ENCODE assay signal across 8 mouse cellular contexts in the genomic region with DNA sequence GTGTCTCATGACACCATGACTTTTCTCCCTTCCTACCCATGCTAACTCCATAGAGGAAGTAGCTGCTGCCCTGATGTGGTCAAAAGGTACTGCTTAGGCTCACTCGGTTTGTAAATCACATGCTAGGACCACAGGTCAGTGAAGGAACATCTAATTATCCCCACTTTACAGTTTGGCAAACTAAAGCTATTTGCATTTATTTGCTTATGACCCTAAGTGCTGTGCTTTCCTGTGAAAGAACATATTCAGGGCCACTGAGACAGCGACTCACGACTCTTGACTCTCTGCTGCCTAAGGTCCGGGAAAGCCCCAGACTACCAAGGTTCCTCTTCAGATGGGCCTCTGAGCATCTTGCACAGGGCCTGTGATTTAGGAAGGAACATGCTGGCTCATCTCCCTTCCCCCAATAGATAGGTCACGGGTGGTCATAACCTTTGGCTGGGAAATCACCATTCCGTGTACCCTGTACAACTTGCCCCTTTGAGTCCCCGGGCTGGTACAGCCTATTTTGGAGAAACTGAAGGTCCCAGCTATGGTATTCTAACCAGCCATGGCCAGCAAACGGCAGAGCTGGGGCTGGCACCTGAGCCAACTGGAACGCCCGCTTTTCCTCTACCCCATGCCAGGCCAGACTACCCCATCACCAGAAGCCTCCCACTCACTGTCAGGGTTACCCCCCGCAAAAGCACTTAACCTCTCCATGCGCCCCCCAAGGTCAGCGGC. TPM values are rescaled to one million over a fixed set of nuclear protein-coding genes. Genes with fewer than 3 reads are reported as not detected.
DNase-seq lines count a peak whose midpoint lies in the region; ATAC-seq and TF ChIP-seq lines count a peak whose summit lies in the region.

No protein-coding gene starts in this region.

- ATAC-seq in heart, postnatal 0 days (ENCODE audit: insufficient read depth, low read depth), result no peak
- no peak for ATAC-seq in limb, embryonic 14.5 days (ENCODE audit: low FRiP score, low read depth)
- no peak; the same call in 1 of the 2 replicates for ATAC-seq in neural tube, embryonic 12.5 days (ENCODE audit: low FRiP score, low read depth)

- H3K9ac ChIP-seq in heart, postnatal 0 days (replicated peaks; ENCODE audit: low read depth, low read length), result peak overlapping the region; percentile 72
- peak overlapping the region; percentile 84 for H3K9ac ChIP-seq in limb, embryonic 14.5 days (ENCODE audit: low read depth, low read length, severe bottlenecking)
- H3K9ac ChIP-seq in neural tube, embryonic 12.5 days, result peak overlapping the region; percentile 87

- no peak for TF ChIP-seq POLR2A in limb, embryonic 14.5 days (IDR thresholded peaks at IDR 0.05; ENCODE audit: borderline replicate concordance, extremely low read depth, insufficient read depth, insufficient read length)

- intact Hi-C loops in gastrocnemius, adult 2 months (cut with DNase I), result no loop called here

- DNase-seq in gastrocnemius, adult 2 months, result peak; percentile 53
- no peak for DNase-seq in gastrocnemius, postnatal 25 days
- peak; percentile 66 for DNase-seq in T-cell, adult 2 months (ENCODE audit: low spot score)
- peak; percentile 25 for DNase-seq in heart, postnatal 0 days (ENCODE audit: low spot score)
- DNase-seq in limb, embryonic 14.5 days (ENCODE audit: low spot score), result no peak
- no peak for DNase-seq in layer of hippocampus, postnatal 10 days (ENCODE audit: low spot score in 2 of 2)
- no peak for DNase-seq in right cerebral cortex, adult 2 months (ENCODE audit: low spot score in 2 of 2)

- H3K9me3 ChIP-seq in heart, postnatal 0 days (replicated peaks; ENCODE audit: control insufficient read depth, low read length), result no peaks in the 10 kb centered on the region
- H3K9me3 ChIP-seq in limb, embryonic 14.5 days (ENCODE audit: control insufficient read depth, low read length), result no peaks in the 10 kb centered on the region
- no peaks in the 10 kb centered on the region for H3K9me3 ChIP-seq in neural tube, embryonic 12.5 days

- peak overlapping the region; percentile 92 for H3K27ac ChIP-seq in gastrocnemius, adult 2 months
- H3K27ac ChIP-seq in heart, postnatal 0 days (ENCODE audit: low read depth), result peak overlapping the region; percentile 84
- peak overlapping the region; percentile 63 for H3K27ac ChIP-seq in limb, embryonic 14.5 days (replicated peaks; ENCODE audit: low read depth, low read length)
- 0 out of 2 replicates have a peak overlapping the region, but pooled peaks have one; percentile 67 for H3K27ac ChIP-seq in neural tube, embryonic 12.5 days

- WGBS in heart, postnatal 0 days, result 9% methylated on average over 13 of the region's 13 CpGs
- 10% methylated on average over 13 of the region's 13 CpGs for WGBS in limb, embryonic 14.5 days
- 9% methylated on average over 13 of the region's 13 CpGs for WGBS in neural tube, embryonic 12.5 days

- peak overlapping the region; percentile 87 for H3K4me3 ChIP-seq in gastrocnemius, adult 2 months
- H3K4me3 ChIP-seq in heart, postnatal 0 days (ENCODE audit: low read depth, low read length), result peak overlapping the region; percentile 64
- H3K4me3 ChIP-seq in limb, embryonic 14.5 days (replicated peaks; ENCODE audit: low read length), result peak overlapping the region; percentile 74
- peak overlapping the region; percentile 71 for H3K4me3 ChIP-seq in neural tube, embryonic 12.5 days

- H3K4me2 ChIP-seq in heart, postnatal 0 days (ENCODE audit: low read depth, low read length), result peak overlapping the region; percentile 84
- peak overlapping the region; percentile 63 for H3K4me2 ChIP-seq in limb, embryonic 14.5 days (replicated peaks; ENCODE audit: low read depth, low read length, severe bottlenecking)
- peak overlapping the region; percentile 85 for H3K4me2 ChIP-seq in neural tube, embryonic 12.5 days (replicated peaks)

- H3K36me3 ChIP-seq in heart, postnatal 0 days (replicated peaks; ENCODE audit: control insufficient read depth, insufficient read depth, low read length), result no peaks in the 10 kb centered on the region
- no peaks in the 10 kb centered on the region for H3K36me3 ChIP-seq in limb, embryonic 14.5 days (ENCODE audit: control insufficient read depth, insufficient read depth, low read length)
- no peaks in the 10 kb centered on the region for H3K36me3 ChIP-seq in neural tube, embryonic 12.5 days

- no peaks in the 10 kb centered on the region for H3K27me3 ChIP-seq in heart, postnatal 0 days (ENCODE audit: control insufficient read depth, insufficient read depth, low read length)
- H3K27me3 ChIP-seq in limb, embryonic 14.5 days (ENCODE audit: control insufficient read depth, insufficient read depth, low read length), result peaks cover 17% of the 10 kb centered on the region
- H3K27me3 ChIP-seq in neural tube, embryonic 12.5 days (replicated peaks), result peaks cover 20% of the 10 kb centered on the region

- TF ChIP-seq CTCF in gastrocnemius, adult 2 months (IDR thresholded peaks at IDR 0.05), result no peak
- TF ChIP-seq CTCF in heart, postnatal 0 days (IDR thresholded peaks at IDR 0.05; ENCODE audit: low read depth), result no peak

- TF ChIP-seq EP300 in heart, postnatal 0 days (IDR thresholded peaks at IDR 0.05; ENCODE audit: low read depth), result no peak

- H3K4me1 ChIP-seq in heart, postnatal 0 days (ENCODE audit: control insufficient read depth, insufficient read depth), result peaks cover 23% of the 10 kb centered on the region
- H3K4me1 ChIP-seq in limb, embryonic 14.5 days (ENCODE audit: control insufficient read depth, insufficient read depth, low read length), result peaks cover 23% of the 10 kb centered on the region
- H3K4me1 ChIP-seq in neural tube, embryonic 12.5 days, result peaks cover 34% of the 10 kb centered on the region

RNA-seq across cellular contexts. Expression of gene Mllt6, which starts 3.8 kb away (rescaled TPM):
- total RNA-seq in gastrocnemius, adult 2 months (2021), result 10 to 100 TPM; 41.9 to 54.7 TPM
- 10 to 100 TPM; 33.0 to 40.5 TPM for total RNA-seq in gastrocnemius, postnatal 25 days (2021)
- 45.2 and 46.1 TPM in 2 replicates for total RNA-seq in heart, postnatal 0 days (2014; rRNA removed; ENCODE audit: low replicate concordance)
- 1.6 and 1.7 TPM in 2 replicates for polyA plus RNA-seq in heart, postnatal 0 days (2015; fragmentation: Nextera tagmentation; extraction: Ambion mirVana)
- 28.6 and 36.0 TPM in 2 replicates for polyA plus RNA-seq in limb, embryonic 14.5 days (2012; rRNA removed)
- 4.9 and 6.1 TPM in 2 replicates for polyA plus RNA-seq in limb, embryonic 14.5 days (2014; fragmentation: Nextera tagmentation; extraction: Ambion mirVana)
- polyA plus RNA-seq in neural tube, embryonic 12.5 days (2016; fragmentation: Nextera tagmentation; extraction: Ambion mirVana), result 3.0 and 4.0 TPM in 2 replicates
- 10 to 100 TPM; 50.5 to 55.5 TPM for total RNA-seq in layer of hippocampus, postnatal 10 days (2021)

RNA-seq across cellular contexts. Expression of gene Cisd3, which starts 26.2 kb away (rescaled TPM):
- 100 to 1,000 TPM in 1 of 2 experiments, 10 to 100 TPM in 1; 96.2 to 111 TPM for total RNA-seq in gastrocnemius, adult 2 months (2021)
- 100 to 1,000 TPM; 109 to 113 TPM for total RNA-seq in gastrocnemius, postnatal 25 days (2021)
- 46.1 and 50.8 TPM in 2 replicates for total RNA-seq in heart, postnatal 0 days (2014; rRNA removed; ENCODE audit: low replicate concordance)
- 125 and 135 TPM in 2 replicates for polyA plus RNA-seq in heart, postnatal 0 days (2015; fragmentation: Nextera tagmentation; extraction: Ambion mirVana)
- 11.7 and 13.3 TPM in 2 replicates for polyA plus RNA-seq in limb, embryonic 14.5 days (2012; rRNA removed)
- 13.6 and 14.9 TPM in 2 replicates for polyA plus RNA-seq in limb, embryonic 14.5 days (2014; fragmentation: Nextera tagmentation; extraction: Ambion mirVana)
- polyA plus RNA-seq in neural tube, embryonic 12.5 days (2016; fragmentation: Nextera tagmentation; extraction: Ambion mirVana), result 17.8 and 25.6 TPM in 2 replicates
- 10 to 100 TPM; 34.3 to 40.1 TPM for total RNA-seq in layer of hippocampus, postnatal 10 days (2021)

RNA-seq across cellular contexts. Expression of gene Epop, which starts 29.9 kb away (rescaled TPM):
- 1 to 10 TPM in 1 of 2 experiments, under 1 TPM in 1; 0.98 to 1.5 TPM for total RNA-seq in gastrocnemius, adult 2 months (2021)
- total RNA-seq in gastrocnemius, postnatal 25 days (2021), result 1 to 10 TPM; 1.2 to 1.6 TPM
- 3.6 and 6.0 TPM in 2 replicates for total RNA-seq in heart, postnatal 0 days (2014; rRNA removed; ENCODE audit: low replicate concordance)
- polyA plus RNA-seq in heart, postnatal 0 days (2015; fragmentation: Nextera tagmentation; extraction: Ambion mirVana), result 0.15 and 0.32 TPM in 2 replicates
- polyA plus RNA-seq in limb, embryonic 14.5 days (2012; rRNA removed), result 6.6 and 9.2 TPM in 2 replicates
- polyA plus RNA-seq in limb, embryonic 14.5 days (2014; fragmentation: Nextera tagmentation; extraction: Ambion mirVana), result 4.4 and 4.8 TPM in 2 replicates
- polyA plus RNA-seq in neural tube, embryonic 12.5 days (2016; fragmentation: Nextera tagmentation; extraction: Ambion mirVana), result 13.6 and 15.1 TPM in 2 replicates
- 1 to 10 TPM; 7.4 to 9.8 TPM for total RNA-seq in layer of hippocampus, postnatal 10 days (2021)

RNA-seq across cellular contexts. Expression of gene Pcgf2, which starts 40.9 kb away (rescaled TPM):
- total RNA-seq in gastrocnemius, adult 2 months (2021), result 1 to 10 TPM; 1.7 to 2.9 TPM
- 1 to 10 TPM; 2.4 to 3.3 TPM for total RNA-seq in gastrocnemius, postnatal 25 days (2021)
- 1.1 and 3.6 TPM in 2 replicates for total RNA-seq in heart, postnatal 0 days (2014; rRNA removed; ENCODE audit: low replicate concordance)
- polyA plus RNA-seq in heart, postnatal 0 days (2015; fragmentation: Nextera tagmentation; extraction: Ambion mirVana), result 6.0 and 7.1 TPM in 2 replicates
- polyA plus RNA-seq in limb, embryonic 14.5 days (2012; rRNA removed), result 130 and 179 TPM in 2 replicates
- polyA plus RNA-seq in limb, embryonic 14.5 days (2014; fragmentation: Nextera tagmentation; extraction: Ambion mirVana), result 18.1 and 21.5 TPM in 2 replicates
- 19.9 and 21.1 TPM in 2 replicates for polyA plus RNA-seq in neural tube, embryonic 12.5 days (2016; fragmentation: Nextera tagmentation; extraction: Ambion mirVana)
- total RNA-seq in layer of hippocampus, postnatal 10 days (2021), result 10 to 100 TPM; 51.0 to 52.0 TPM

RNA-seq across cellular contexts. Expression of gene Psmb3, which starts 43.8 kb away (rescaled TPM):
- 100 to 1,000 TPM; 141 to 159 TPM for total RNA-seq in gastrocnemius, adult 2 months (2021)
- 100 to 1,000 TPM; 128 TPM for total RNA-seq in gastrocnemius, postnatal 25 days (2021)
- 486 and 592 TPM in 2 replicates for total RNA-seq in heart, postnatal 0 days (2014; rRNA removed; ENCODE audit: low replicate concordance)
- polyA plus RNA-seq in heart, postnatal 0 days (2015; fragmentation: Nextera tagmentation; extraction: Ambion mirVana), result 495 and 503 TPM in 2 replicates
- 368 and 421 TPM in 2 replicates for polyA plus RNA-seq in limb, embryonic 14.5 days (2012; rRNA removed)
- polyA plus RNA-seq in limb, embryonic 14.5 days (2014; fragmentation: Nextera tagmentation; extraction: Ambion mirVana), result 489 and 508 TPM in 2 replicates
- 453 and 497 TPM in 2 replicates for polyA plus RNA-seq in neural tube, embryonic 12.5 days (2016; fragmentation: Nextera tagmentation; extraction: Ambion mirVana)
- 100 to 1,000 TPM; 146 to 170 TPM for total RNA-seq in layer of hippocampus, postnatal 10 days (2021)

Comparison
In these comparisons a context has a peak if more than half of its experiments do, and no peak if none do; other contexts are left out.
1. DNase-seq: peak in gastrocnemius, adult 2 months (single experiment), T-cell, adult 2 months (single experiment) and heart, postnatal 0 days (single experiment); none in gastrocnemius, postnatal 25 days (single experiment), limb, embryonic 14.5 days (single experiment), layer of hippocampus, postnatal 10 days (0 of 2) and right cerebral cortex, adult 2 months (0 of 2).
2. Peak in every context shown above with its lines, with median percentiles within 50 percentile points of each other: H3K27ac ChIP-seq, H3K4me3 ChIP-seq, H3K4me2 ChIP-seq and H3K9ac ChIP-seq.